Mouse (Mus musculus) adrenal gland, postnatal 25 days (tissue): ENCODE measurements around the gene Atp6v1a. TPM values are rescaled to one million over a fixed set of nuclear protein-coding genes. Genes with fewer than 3 reads are reported as not detected.

Experiments
- DNase-seq: peaks from one replicate; pipeline ENCODE4 v3.0.0; 2021; ENCODE audit warnings: mixed read lengths
- long read RNA-seq: library from polyadenylated mRNA; stranded (forward); transcript quantifications from one replicate; pipeline ENCODE4 v2.0.0, GENCODE M21; 2021
- total RNA-seq: library from RNA; stranded (reverse); gene quantifications from 2 replicates; pipeline ENCODE4 v1.2.3, GENCODE M21; 2021

Gene Atp6v1a
- total RNA-seq = 149 and 153 TPM in 2 replicates
- long read RNA-seq, full-length matches to known transcripts = 152 of 185 reads
- long read RNA-seq, partial matches to known transcripts = 17 of 185 reads
- long read RNA-seq, other reads (novel, unspliced or antisense) = 16 of 185 reads

- DNase-seq = peak; percentile 92
Observed at GRCm38 (mm10) chr16:44139536-44140185, at the start of gene Atp6v1a, which contains the start of gene Naa50. Gene Atp6v1a (minus strand): TSS chr16:44139705. Gene Naa50 (plus strand): TSS chr16:44139830.

GRCm38 (mm10) chr16:44188766-44189165 is 49.3 kb upstream of the Atp6v1a start:
- no peak for DNase-seq

- no peak for DNase-seq
Observed at GRCm38 (mm10) chr16:44187172-44187571, 47.7 kb upstream of the Atp6v1a start.

GRCm38 (mm10) chr16:44184769-44185168 is 45.3 kb upstream of the Atp6v1a start:
- DNase-seq = no peak

GRCm38 (mm10) chr16:44182597-44182996 is 43.1 kb upstream of the Atp6v1a start:
- DNase-seq = no peak

GRCm38 (mm10) chr16:44178555-44178954 is 39.0 kb upstream of the Atp6v1a start:
- DNase-seq = no peak

- DNase-seq = no peak
Observed at GRCm38 (mm10) chr16:44176511-44176910, 37.0 kb upstream of the Atp6v1a start.

GRCm38 (mm10) chr16:44175001-44175400 is 35.5 kb upstream of the Atp6v1a start:
- no peak for DNase-seq

- DNase-seq = no peak
Observed at GRCm38 (mm10) chr16:44173966-44174530, 34.5 kb upstream of the Atp6v1a start.

- peak; percentile 62 for DNase-seq
Observed at GRCm38 (mm10) chr16:44173155-44173941, 33.8 kb upstream of the Atp6v1a start, which contains the start of gene Usf3. Gene Usf3 (plus strand): TSS chr16:44173246.

GRCm38 (mm10) chr16:44172297-44173154 is 33.0 kb upstream of the Atp6v1a start:
- DNase-seq = peak; percentile 98

GRCm38 (mm10) chr16:44168990-44169389 is 29.5 kb upstream of the Atp6v1a start:
- DNase-seq = no peak

GRCm38 (mm10) chr16:44165182-44165581 is 25.7 kb upstream of the Atp6v1a start:
- no peak for DNase-seq

GRCm38 (mm10) chr16:44163831-44164230 is 24.3 kb upstream of the Atp6v1a start:
- no peak for DNase-seq

GRCm38 (mm10) chr16:44159325-44159724 is 19.8 kb upstream of the Atp6v1a start:
- DNase-seq = no peak

GRCm38 (mm10) chr16:44154497-44155057 is 15.1 kb upstream of the Atp6v1a start:
- no peak for DNase-seq

- DNase-seq = no peak
Observed at GRCm38 (mm10) chr16:44149002-44149767, 9.7 kb upstream of the Atp6v1a start.

GRCm38 (mm10) chr16:44141483-44141882 is 2.0 kb upstream of the Atp6v1a start:
- no peak for DNase-seq

- peak; percentile 74 for DNase-seq
Observed at GRCm38 (mm10) chr16:44140186-44140787, 782 bp upstream of the Atp6v1a start.

- peak; percentile 76 for DNase-seq
Observed at GRCm38 (mm10) chr16:44138979-44139535, 448 bp downstream of the Atp6v1a start.
